Mouse (Mus musculus): ENCODE results near the gene Kir3dl1. TPM values are rescaled to one million over a fixed set of nuclear protein-coding genes. Genes with fewer than 3 reads are reported as not detected.

Kir3dl1 gene
- polyA plus RNA-seq (2017; shearing (Covaris generic)) = not detected

GRCm38 (mm10) chrX:136517699-136518098 is at the start of gene Kir3dl1:
Gene Kir3dl1 (plus strand): TSS chrX:136517999.

GRCm38 (mm10) chrX:136543956-136544355 is 26.2 kb downstream of the Kir3dl1 start, which contains the start of gene Kir3dl2:
Gene Kir3dl2 (minus strand): TSS chrX:136544056.

Other genes with a start within 250 kb of the Kir3dl1 start
- 85.3 TPM for gene Bex3, start 247.7 kb upstream of the Kir3dl1 start, polyA plus RNA-seq (2017; shearing (Covaris generic))
- not detected for gene Kir3dl2, start 26.1 kb downstream of the Kir3dl1 start, polyA plus RNA-seq (2017; shearing (Covaris generic))
- 1.4 TPM for gene Tceal3, start 72.8 kb downstream of the Kir3dl1 start, polyA plus RNA-seq (2017; shearing (Covaris generic))
- gene Tceal1, start 190.0 kb downstream of the Kir3dl1 start, polyA plus RNA-seq (2017; shearing (Covaris generic)) = 0.08 TPM
- gene Morf4l2, start 225.7 kb downstream of the Kir3dl1 start, polyA plus RNA-seq (2017; shearing (Covaris generic)) = 88.5 TPM